Mouse (Mus musculus) erythroblast, embryonic 14.5 days (primary cell): Measurements from ENCODE around the gene Nceh1. TPM values are rescaled to one million over a fixed set of nuclear protein-coding genes. Genes with fewer than 3 reads are reported as not detected.

ENCODE experiments used
- H3K27me3 ChIP-seq: 2 replicates; pipeline ENCODE4 v1.6.1; 2012; ENCODE audit warnings: inconsistent platforms; ENCODE audit not compliant: control insufficient read depth
- H3K36me3 ChIP-seq: 2 replicates; pipeline ENCODE4 v1.6.1; 2012; ENCODE audit warnings: mild to moderate bottlenecking, inconsistent platforms; ENCODE audit not compliant: control insufficient read depth
- H3K4me1 ChIP-seq: 2 replicates; pipeline ENCODE4 v1.6.1; 2012; ENCODE audit warnings: inconsistent platforms; ENCODE audit not compliant: control insufficient read depth
- H3K4me3 ChIP-seq: replicated peaks from 2 replicates; pipeline ENCODE3; 2012; ENCODE audit warnings: moderate library complexity, mild to moderate bottlenecking, inconsistent platforms
- H3K9me3 ChIP-seq: 2 replicates; pipeline ENCODE4 v1.6.1; 2012; ENCODE audit warnings: low read length, inconsistent platforms, mixed read lengths; ENCODE audit not compliant: control insufficient read depth
- GATA1 ChIP-seq: IDR thresholded peaks from 2 replicates; pipeline ENCODE4 v1.6.1; 2012; ENCODE audit warnings: low read length, inconsistent platforms, mixed read lengths
- TAL1 ChIP-seq: IDR thresholded peaks from 3 replicates; pipeline ENCODE4 v1.6.1; 2012; ENCODE audit warnings: low read length, inconsistent platforms, mixed read lengths
- polyA plus RNA-seq: library from polyadenylated mRNA; stranded (reverse); fragments of >175 nt; gene quantifications from 2 replicates; pipeline ENCODE4 v1.2.3, GENCODE M21; 2012

Gene Nceh1
- polyA plus RNA-seq, 1 experiment = 0.41 TPM

GRCm38 (mm10) chr3:27188386-27188785 is 5.6 kb downstream of the Nceh1 start:
- H3K4me3 ChIP-seq = no peak overlapping the region
- no peaks in the 10 kb centered on the region for H3K36me3 ChIP-seq
- peaks cover 5% of the 10 kb centered on the region for H3K27me3 ChIP-seq
- H3K4me1 ChIP-seq = peaks cover 8% of the 10 kb centered on the region
- TF ChIP-seq GATA1 = no peak
- TF ChIP-seq TAL1 = no peak
- H3K9me3 ChIP-seq = no peaks in the 10 kb centered on the region

- Histone ChIP-seq H3K4me1 (peaks cover 3% of the 10 kb centered on the region; the same call in 1 of the 2 replicates), H3K9me3 (no peaks in the 10 kb centered on the region), H3K4me3 (no peak overlapping the region), H3K36me3 (no peaks in the 10 kb centered on the region), H3K27me3 (no peaks in the 10 kb centered on the region)
- TF ChIP-seq TAL1 (no peak), GATA1 (no peak)
Observed at GRCm38 (mm10) chr3:27189320-27190261, 6.8 kb downstream of the Nceh1 start.

- Histone ChIP-seq H3K27me3 (no peaks in the 10 kb centered on the region), H3K4me3 (no peak overlapping the region), H3K9me3 (no peaks in the 10 kb centered on the region), H3K4me1 (peaks cover 5% of the 10 kb centered on the region; the same call in 1 of the 2 replicates), H3K36me3 (no peaks in the 10 kb centered on the region)
- TF ChIP-seq GATA1 (no peak), TAL1 (no peak)
Observed at GRCm38 (mm10) chr3:27190865-27191264, 8.1 kb downstream of the Nceh1 start.

GRCm38 (mm10) chr3:27191856-27192255 is 9.1 kb downstream of the Nceh1 start:
- no peaks in the 10 kb centered on the region for H3K36me3 ChIP-seq
- TF ChIP-seq TAL1 = no peak
- TF ChIP-seq GATA1 = no peak
- no peaks in the 10 kb centered on the region for H3K9me3 ChIP-seq
- H3K4me1 ChIP-seq = peaks cover 5% of the 10 kb centered on the region; the same call in 1 of the 2 replicates
- H3K27me3 ChIP-seq = no peaks in the 10 kb centered on the region
- H3K4me3 ChIP-seq = no peak overlapping the region

- Histone ChIP-seq H3K4me1 (peaks cover 5% of the 10 kb centered on the region; the same call in 1 of the 2 replicates), H3K9me3 (no peaks in the 10 kb centered on the region), H3K4me3 (no peak overlapping the region), H3K27me3 (no peaks in the 10 kb centered on the region), H3K36me3 (no peaks in the 10 kb centered on the region)
- TF ChIP-seq TAL1 (no peak), GATA1 (no peak)
Observed at GRCm38 (mm10) chr3:27193844-27194317, 11.1 kb downstream of the Nceh1 start.

- H3K4me3 ChIP-seq = no peak overlapping the region
- no peaks in the 10 kb centered on the region for H3K9me3 ChIP-seq
- no peaks in the 10 kb centered on the region for H3K27me3 ChIP-seq
- TF ChIP-seq GATA1 = no peak
- TF ChIP-seq TAL1 = no peak
- H3K36me3 ChIP-seq = no peaks in the 10 kb centered on the region
- H3K4me1 ChIP-seq = peaks cover 5% of the 10 kb centered on the region; the same call in 1 of the 2 replicates
Observed at GRCm38 (mm10) chr3:27195153-27195552, 12.4 kb downstream of the Nceh1 start.

GRCm38 (mm10) chr3:27195573-27196227 is 12.9 kb downstream of the Nceh1 start:
- Histone ChIP-seq H3K9me3 (no peaks in the 10 kb centered on the region), H3K4me3 (no peak overlapping the region), H3K36me3 (no peaks in the 10 kb centered on the region), H3K27me3 (no peaks in the 10 kb centered on the region), H3K4me1 (peaks cover 5% of the 10 kb centered on the region; the same call in 1 of the 2 replicates)
- TF ChIP-seq TAL1 (no peak), GATA1 (no peak)

- no peak overlapping the region for H3K4me3 ChIP-seq
- no peaks in the 10 kb centered on the region for H3K27me3 ChIP-seq
- TF ChIP-seq GATA1 = no peak
- H3K9me3 ChIP-seq = no peaks in the 10 kb centered on the region
- no peaks in the 10 kb centered on the region for H3K36me3 ChIP-seq
- H3K4me1 ChIP-seq = peaks cover 5% of the 10 kb centered on the region; the same call in 1 of the 2 replicates
Observed at GRCm38 (mm10) chr3:27196529-27196928, 13.8 kb downstream of the Nceh1 start.

GRCm38 (mm10) chr3:27197816-27198215 is 15.1 kb downstream of the Nceh1 start:
- Histone ChIP-seq H3K36me3 (no peaks in the 10 kb centered on the region), H3K27me3 (no peaks in the 10 kb centered on the region), H3K9me3 (no peaks in the 10 kb centered on the region), H3K4me1 (peaks cover 5% of the 10 kb centered on the region; the same call in 1 of the 2 replicates), H3K4me3 (no peak overlapping the region)
- no peak for TF ChIP-seq GATA1
- no peak for TF ChIP-seq TAL1
